Mouse (Mus musculus): Measurements from ENCODE around the gene Hcfc1. TPM values are rescaled to one million over a fixed set of nuclear protein-coding genes. Genes with fewer than 3 reads are reported as not detected.

Hcfc1 gene
- 37.1 and 39.9 TPM in 2 replicates for polyA plus RNA-seq (2012; ENCODE audit: insufficient read depth, insufficient read length, missing spikeins)

DNA sequence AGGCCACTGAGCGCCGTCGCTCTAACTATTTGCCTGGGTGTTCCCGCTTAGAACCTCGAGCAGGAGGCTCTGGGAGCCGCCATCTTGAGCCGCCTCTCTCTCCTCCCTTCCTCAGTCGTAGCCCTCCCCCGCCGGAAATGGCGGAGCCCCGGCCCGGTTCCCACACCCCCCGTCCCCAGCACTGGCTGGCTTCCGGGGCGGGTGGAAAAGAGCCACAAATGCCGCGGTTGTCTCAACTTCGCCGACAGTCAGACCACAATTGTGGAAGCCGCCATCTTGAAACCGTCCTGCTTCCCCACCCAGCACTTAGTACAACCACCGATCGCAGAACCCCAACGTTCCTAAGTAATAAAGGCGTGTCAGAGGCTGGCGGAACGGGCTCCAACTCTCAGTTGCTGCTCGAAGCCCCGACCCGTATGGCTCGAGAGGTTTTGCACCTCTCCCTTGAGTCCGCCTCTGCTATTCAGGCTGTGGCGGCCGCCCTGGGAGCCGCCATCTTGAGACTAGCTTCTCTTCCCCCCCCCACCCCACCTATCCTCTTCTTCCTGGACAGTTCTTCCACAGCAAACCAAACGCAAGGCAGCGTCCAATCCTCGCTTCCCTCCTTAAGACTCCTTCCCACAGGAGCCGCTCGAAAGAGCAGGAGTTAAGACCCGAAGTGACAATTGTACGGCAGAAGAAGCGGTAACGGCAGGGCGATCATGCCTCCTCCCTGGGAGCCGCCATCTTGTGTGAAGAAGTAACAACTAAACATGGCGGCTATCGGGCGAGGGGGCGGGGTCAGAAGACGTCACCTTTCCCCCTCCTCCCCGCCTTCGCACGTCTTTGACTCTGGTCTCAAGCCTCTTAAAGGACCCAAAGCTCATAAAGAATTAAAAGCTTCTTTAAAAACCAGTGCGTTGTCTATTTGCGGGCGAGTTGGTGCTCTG is at the start of gene Hcfc1:
TSS of gene Hcfc1 (minus strand) at position 110 of the 929 bp plus-strand sequence.
- TF ChIP-seq POLR2A (IDR thresholded peaks at IDR 0.05; ENCODE audit: borderline replicate concordance, low read depth, low read length) = no peak
- TF ChIP-seq CTCF (IDR thresholded peaks at IDR 0.05; ENCODE audit: low read depth, low read length) = no peak
- Histone ChIP-seq H3K4me1 (ENCODE audit: control insufficient read depth, insufficient read depth, low read length) (peaks cover 18% of the 10 kb centered on the region), H3K27ac (ENCODE audit: insufficient read depth, low read depth, low read length) (peak within 1 kb of the TSS; percentile 99), H3K4me3 (ENCODE audit: insufficient read depth, low read length) (peak within 1 kb of the TSS; percentile 94)

DNA sequence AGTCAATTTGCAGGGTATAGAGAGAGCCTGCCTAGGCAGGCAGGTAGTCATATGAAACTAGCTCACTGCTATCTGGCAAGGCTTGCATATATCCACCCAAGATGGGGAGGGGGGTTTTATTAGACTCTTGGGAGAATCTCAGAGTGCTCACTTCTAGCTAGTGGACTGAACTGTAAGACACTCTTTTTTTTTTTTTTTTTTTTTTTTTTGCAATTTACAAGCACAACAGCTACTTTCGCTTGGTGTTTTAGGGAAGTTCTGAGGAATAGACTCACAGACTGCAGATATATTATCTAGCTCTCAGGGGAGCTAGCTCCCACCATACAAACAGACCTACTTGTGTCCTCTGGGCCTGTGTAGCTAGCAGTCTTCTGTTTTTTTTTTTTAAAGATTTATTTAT is 48.4 kb upstream of the Hcfc1 start:
- H3K4me1 ChIP-seq (ENCODE audit: control insufficient read depth, insufficient read depth, low read length) = no peaks in the 10 kb centered on the region
- no peak overlapping the region for H3K4me3 ChIP-seq (ENCODE audit: insufficient read depth, low read length)
- TF ChIP-seq CTCF (IDR thresholded peaks at IDR 0.05; ENCODE audit: low read depth, low read length) (no peak), POLR2A (IDR thresholded peaks at IDR 0.05; ENCODE audit: borderline replicate concordance, low read depth, low read length) (no peak)
- H3K27ac ChIP-seq (ENCODE audit: insufficient read depth, low read depth, low read length) = no peak overlapping the region

DNA sequence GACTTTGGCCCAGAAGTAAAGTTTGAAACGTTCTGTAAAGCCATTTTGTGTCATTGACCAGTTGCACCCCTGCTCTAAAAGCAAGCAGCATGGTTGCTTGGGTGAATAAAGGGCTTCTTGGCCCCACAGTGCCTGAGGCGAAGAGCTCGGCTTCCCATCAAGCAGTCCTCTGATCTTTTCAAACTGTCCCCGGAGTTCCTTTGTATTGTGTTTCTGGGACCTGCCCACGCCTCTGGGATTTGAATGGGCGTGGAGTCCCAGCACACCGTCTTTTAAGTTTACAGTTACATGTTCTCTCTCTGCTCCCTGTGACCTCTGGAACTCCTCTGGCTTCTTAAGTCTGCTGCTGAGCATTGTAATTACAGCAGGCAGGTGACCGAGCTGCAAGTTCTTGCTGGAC is 41.9 kb upstream of the Hcfc1 start:
- Histone ChIP-seq H3K4me1 (ENCODE audit: control insufficient read depth, insufficient read depth, low read length) (peaks cover 4% of the 10 kb centered on the region; the same call in 1 of the 2 replicates), H3K27ac (ENCODE audit: insufficient read depth, low read depth, low read length) (no peak overlapping the region), H3K4me3 (ENCODE audit: insufficient read depth, low read length) (no peak overlapping the region)
- TF ChIP-seq CTCF (IDR thresholded peaks at IDR 0.05; ENCODE audit: low read depth, low read length) (no peak), POLR2A (IDR thresholded peaks at IDR 0.05; ENCODE audit: borderline replicate concordance, low read depth, low read length) (no peak)

DNA sequence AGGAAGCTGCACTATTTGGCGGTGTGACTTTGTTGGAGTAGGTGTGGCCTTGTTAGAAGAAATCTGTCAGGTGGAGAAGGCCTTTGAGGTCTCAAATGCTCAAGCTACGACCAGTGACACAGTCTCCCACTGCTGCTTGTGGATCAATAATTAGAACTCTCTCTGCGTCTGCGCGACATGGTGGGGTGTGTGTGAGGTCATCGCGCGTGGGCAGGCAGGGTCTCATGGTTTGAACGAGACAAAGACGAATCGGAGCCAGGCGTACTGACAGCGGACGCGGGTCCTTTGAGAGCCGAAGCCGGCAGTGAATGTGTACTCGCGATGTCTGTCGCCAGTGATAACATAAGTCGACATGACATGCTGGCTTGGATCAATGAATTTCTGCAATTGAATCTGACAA is 40.2 kb upstream of the Hcfc1 start:
- Histone ChIP-seq H3K4me3 (ENCODE audit: insufficient read depth, low read length) (no peak overlapping the region), H3K27ac (ENCODE audit: insufficient read depth, low read depth, low read length) (no peak overlapping the region), H3K4me1 (ENCODE audit: control insufficient read depth, insufficient read depth, low read length) (peaks cover 4% of the 10 kb centered on the region; the same call in 1 of the 2 replicates)
- TF ChIP-seq CTCF (IDR thresholded peaks at IDR 0.05; ENCODE audit: low read depth, low read length) (no peak), POLR2A (IDR thresholded peaks at IDR 0.05; ENCODE audit: borderline replicate concordance, low read depth, low read length) (no peak)

DNA sequence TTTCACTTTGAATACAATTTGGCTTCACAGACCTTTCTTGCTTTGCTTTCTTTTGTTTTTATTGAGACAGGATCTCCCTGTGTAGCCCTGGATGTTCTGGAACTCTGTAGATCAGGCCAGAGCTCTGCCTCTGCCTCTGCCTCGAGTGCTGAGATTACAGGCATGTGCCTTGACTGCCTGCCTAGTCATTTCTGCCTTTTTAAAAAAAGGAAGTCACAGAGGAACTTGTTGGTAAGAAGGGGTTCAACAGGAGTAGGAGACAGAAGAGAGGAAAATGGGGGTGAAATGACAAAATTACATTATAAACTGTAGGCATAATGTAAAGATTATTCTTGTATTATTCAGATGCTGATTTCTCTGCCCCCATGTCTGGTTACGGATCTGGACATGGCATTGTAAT is 37.5 kb upstream of the Hcfc1 start:
- Histone ChIP-seq H3K4me1 (ENCODE audit: control insufficient read depth, insufficient read depth, low read length) (peaks cover 8% of the 10 kb centered on the region), H3K27ac (ENCODE audit: insufficient read depth, low read depth, low read length) (peak overlapping the region; percentile 40), H3K4me3 (ENCODE audit: insufficient read depth, low read length) (no peak overlapping the region)
- no peak for TF ChIP-seq CTCF (IDR thresholded peaks at IDR 0.05; ENCODE audit: low read depth, low read length)
- no peak for TF ChIP-seq POLR2A (IDR thresholded peaks at IDR 0.05; ENCODE audit: borderline replicate concordance, low read depth, low read length)

DNA sequence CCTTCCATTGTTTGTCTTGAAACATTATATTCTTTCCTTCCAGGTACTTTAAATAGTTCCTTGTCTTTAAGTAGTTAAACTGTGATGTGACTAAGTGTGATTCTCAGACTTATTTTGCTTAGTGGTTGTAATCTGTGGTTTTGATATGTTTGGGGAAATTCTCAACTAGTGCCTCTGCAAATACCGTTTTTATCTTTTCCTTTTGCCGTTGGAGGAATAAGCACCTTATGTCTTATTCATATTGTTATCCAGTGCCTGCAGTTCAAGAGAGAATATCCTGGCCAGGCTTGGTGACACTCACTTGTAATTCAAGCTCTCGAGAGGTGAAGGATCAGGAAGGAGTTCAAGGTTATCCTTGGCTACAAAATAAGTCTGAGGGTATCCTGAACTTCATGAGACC is 34.9 kb upstream of the Hcfc1 start:
- Histone ChIP-seq H3K4me1 (ENCODE audit: control insufficient read depth, insufficient read depth, low read length) (peaks cover 14% of the 10 kb centered on the region), H3K4me3 (ENCODE audit: insufficient read depth, low read length) (no peak overlapping the region), H3K27ac (ENCODE audit: insufficient read depth, low read depth, low read length) (no peak overlapping the region)
- TF ChIP-seq CTCF (IDR thresholded peaks at IDR 0.05; ENCODE audit: low read depth, low read length) = no peak
- TF ChIP-seq POLR2A (IDR thresholded peaks at IDR 0.05; ENCODE audit: borderline replicate concordance, low read depth, low read length) = no peak

DNA sequence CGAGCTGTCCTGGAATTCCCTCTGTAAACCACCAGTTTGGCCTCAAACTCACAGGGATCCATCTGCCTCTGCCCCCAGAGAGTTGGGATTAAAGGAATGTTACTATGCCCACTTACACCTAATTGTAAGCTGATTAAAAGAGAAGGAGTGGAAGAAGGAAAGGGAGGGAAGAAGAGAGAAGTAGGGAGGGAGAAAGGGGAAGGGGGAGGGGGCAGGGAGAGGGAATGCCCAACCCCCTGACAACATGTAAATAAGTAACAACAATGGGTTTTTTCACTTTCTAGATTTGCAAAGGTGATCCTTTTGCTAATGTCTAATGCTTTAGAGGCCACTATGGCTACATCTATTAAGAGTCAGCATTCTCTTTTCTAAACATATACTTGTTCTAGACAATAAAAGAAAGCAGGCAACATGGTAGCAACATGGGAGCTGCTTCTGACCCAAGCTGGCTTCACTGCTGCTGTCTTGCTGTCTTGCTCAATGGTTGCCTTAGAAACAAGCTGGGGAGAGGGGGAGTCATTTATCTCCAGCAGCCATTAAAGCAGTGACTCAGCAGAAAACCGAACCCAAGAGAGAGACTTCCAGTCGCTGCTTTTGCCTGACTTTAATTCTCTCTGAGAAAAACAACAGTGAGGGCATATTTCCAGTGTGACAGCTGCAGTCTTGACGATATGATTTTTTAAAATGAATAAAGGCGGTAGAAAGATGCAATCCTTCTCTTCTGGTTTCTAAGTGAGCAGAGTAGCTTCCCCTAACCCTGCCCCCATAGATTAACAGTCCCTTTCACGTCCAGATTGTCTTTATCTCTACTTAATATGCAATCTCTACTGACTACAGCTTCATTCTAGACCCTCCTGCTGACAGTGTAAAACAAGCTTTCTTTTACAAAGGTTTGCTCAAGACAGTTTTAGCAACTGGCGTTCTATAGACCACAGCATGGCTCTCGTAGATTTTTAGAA is 33.0 kb upstream of the Hcfc1 start:
- Histone ChIP-seq H3K27ac (ENCODE audit: insufficient read depth, low read depth, low read length) (peak overlapping the region; percentile 36), H3K4me1 (ENCODE audit: control insufficient read depth, insufficient read depth, low read length) (peaks cover 14% of the 10 kb centered on the region), H3K4me3 (ENCODE audit: insufficient read depth, low read length) (no peak overlapping the region)
- TF ChIP-seq CTCF (IDR thresholded peaks at IDR 0.05; ENCODE audit: low read depth, low read length) (no peak), POLR2A (IDR thresholded peaks at IDR 0.05; ENCODE audit: borderline replicate concordance, low read depth, low read length) (no peak)

DNA sequence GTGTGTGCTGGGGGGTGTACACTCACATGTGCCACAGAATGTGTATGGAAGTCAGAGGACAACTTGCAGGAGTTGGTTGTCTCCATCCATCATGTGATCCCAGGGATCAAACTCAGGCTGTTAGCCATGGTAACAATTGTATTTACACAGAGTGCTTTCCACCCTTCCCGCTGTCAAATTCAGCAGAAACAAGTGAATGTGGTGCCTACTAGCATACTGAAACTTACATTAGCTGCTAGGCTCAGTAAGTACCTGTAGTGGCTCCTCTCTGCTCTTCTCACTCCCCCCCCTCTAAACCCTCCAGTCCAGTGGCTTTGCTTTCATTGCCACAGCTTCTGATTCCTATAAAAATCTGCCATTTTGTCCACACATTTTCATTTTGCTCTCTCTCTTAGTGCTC is 11.6 kb upstream of the Hcfc1 start:
- TF ChIP-seq POLR2A (IDR thresholded peaks at IDR 0.05; ENCODE audit: borderline replicate concordance, low read depth, low read length) (no peak), CTCF (IDR thresholded peaks at IDR 0.05; ENCODE audit: low read depth, low read length) (no peak)
- H3K4me3 ChIP-seq (ENCODE audit: insufficient read depth, low read length) = no peak overlapping the region
- H3K27ac ChIP-seq (ENCODE audit: insufficient read depth, low read depth, low read length) = no peak overlapping the region
- no peaks in the 10 kb centered on the region for H3K4me1 ChIP-seq (ENCODE audit: control insufficient read depth, insufficient read depth, low read length)

DNA sequence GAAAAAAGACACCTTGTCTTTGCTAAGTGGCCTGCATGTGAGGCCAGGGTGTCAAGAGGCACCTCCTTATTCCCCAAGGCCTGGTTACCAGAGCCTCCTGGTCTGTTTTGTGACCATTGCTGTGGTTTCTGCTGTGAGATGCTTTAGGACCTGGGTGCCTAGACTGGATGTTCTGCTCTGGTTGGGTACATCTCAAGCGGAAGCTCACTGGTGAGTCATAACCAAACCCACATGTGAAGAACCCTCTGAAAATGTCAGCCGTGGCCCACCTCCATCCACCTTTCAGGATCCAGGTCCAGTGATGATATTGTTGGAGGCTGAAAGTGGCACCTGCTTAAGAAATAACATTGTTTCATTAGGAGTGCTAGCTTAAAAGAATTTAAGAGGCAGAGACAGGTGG is 10.1 kb upstream of the Hcfc1 start:
- TF ChIP-seq POLR2A (IDR thresholded peaks at IDR 0.05; ENCODE audit: borderline replicate concordance, low read depth, low read length) (no peak), CTCF (IDR thresholded peaks at IDR 0.05; ENCODE audit: low read depth, low read length) (no peak)
- H3K27ac ChIP-seq (ENCODE audit: insufficient read depth, low read depth, low read length) = no peak overlapping the region

More for the DNA sequence above, 10.1 kb upstream of the Hcfc1 start:
- H3K4me3 ChIP-seq (ENCODE audit: insufficient read depth, low read length) = no peak overlapping the region
- no peaks in the 10 kb centered on the region for H3K4me1 ChIP-seq (ENCODE audit: control insufficient read depth, insufficient read depth, low read length)

Measured in bone marrow macrophage, adult 2 months (primary cell).